19 mouse cellular contexts compared by ENCODE assay signal in the genomic region with DNA sequence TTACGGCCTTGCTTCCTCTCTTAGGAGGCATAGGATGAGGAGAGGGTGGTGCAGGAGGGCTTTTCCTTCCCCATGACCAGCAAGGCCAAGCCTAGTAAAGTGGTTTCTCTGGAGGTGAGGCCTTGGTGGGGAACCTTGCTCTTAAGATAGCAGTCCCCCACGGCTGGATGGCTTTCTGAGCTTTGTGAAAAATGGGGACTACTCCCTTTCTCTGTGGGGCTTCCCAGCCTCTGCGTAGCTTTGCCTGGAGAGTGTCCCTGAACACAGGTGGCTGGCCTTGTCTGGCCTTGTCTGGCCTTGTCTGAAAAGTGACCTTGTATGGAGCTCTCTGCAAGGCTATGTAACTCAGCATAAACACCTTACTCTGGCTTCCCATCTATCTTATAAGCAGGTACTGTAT. TPM values are rescaled to one million over a fixed set of nuclear protein-coding genes. Genes with fewer than 3 reads are reported as not detected.
"Had no signal": no experiment of that assay in that cellular context is flagged by ENCODE, and none has a peak within 500 bp of the region (broad histone marks: within the 10 kb centered on the region; RNA-seq: fewer than 3 reads in every experiment).

No protein-coding gene starts in this region.

- H3K27ac ChIP-seq: kidney, embryonic 15.5 days; left cerebral cortex, adult 2 months; limb, embryonic 15.5 days; liver, embryonic 12.5 days; midbrain, embryonic 10.5 days; neural tube, embryonic 15.5 days; stomach, postnatal 0 days had no signal

- H3K4me1 ChIP-seq: kidney, embryonic 15.5 days; limb, embryonic 15.5 days; liver, embryonic 12.5 days; midbrain, embryonic 10.5 days; neural tube, embryonic 15.5 days had no signal

- H3K27me3 ChIP-seq: kidney, embryonic 15.5 days; limb, embryonic 15.5 days; liver, embryonic 12.5 days had no signal

- DNase-seq: kidney, adult 2 months; kidney, postnatal 25 days; lung, embryonic 14.5 days; lung, postnatal 10 days; lung, postnatal 4 days; midbrain, embryonic 14.5 days; right cerebral cortex, adult 18-20 months; thymus, adult 2 months; thymus, postnatal 25 days had no signal

- H3K4me3 ChIP-seq: kidney, embryonic 15.5 days; left cerebral cortex, adult 2 months; limb, embryonic 15.5 days; liver, embryonic 12.5 days; midbrain, embryonic 10.5 days; myocyte; neural tube, embryonic 15.5 days had no signal

RNA-seq across cellular contexts. Expression of a gene that starts 56.3 kb away (rescaled TPM):
- total RNA-seq: megakaryocyte, adult 5-6 weeks had no signal
- polyA plus RNA-seq: liver, embryonic 12.5 days; liver, embryonic 16.5 days had no signal
